Mouse (Mus musculus) gastrocnemius, adult 2 months (tissue): ENCODE measurements at regions not wholly inside any gene's neighbourhood (a gene's known extent, or its start where the extent isn't known, plus 50 kb on each side); places are given as distances from the start of the nearest gene placed in this dataset.

Experiments used
- DNase-seq: peaks from one replicate; pipeline ENCODE4 v3.0.0; 2022
- H3K27ac ChIP-seq: fragments of 200-600 bp; 2 replicates; pipeline ENCODE4 v1.8.1; 2022; ENCODE audit warnings: mild to moderate bottlenecking
- H3K4me3 ChIP-seq: fragments of 200-600 bp; 2 replicates; pipeline ENCODE4 v1.8.1; 2022; ENCODE audit warnings: mild to moderate bottlenecking, moderate library complexity
- CTCF ChIP-seq: fragments of 200-600 bp; IDR thresholded peaks from 2 replicates; pipeline ENCODE4 v1.8.1; 2022; ENCODE audit warnings: antibody characterized with exemption, mild to moderate bottlenecking, moderate library complexity
- intact Hi-C: fragments of 180-260 bp; cut with DNase I; formaldehyde crosslinking; loops from one replicate; pipeline ENCODE4 v1.15.1; 2025

- Histone ChIP-seq H3K4me3 (no peak overlapping the region), H3K27ac (no peak overlapping the region)
- intact Hi-C loops = no loop called here
- DNase-seq = no peak
- TF ChIP-seq CTCF = no peak
These were observed 202.4 kb upstream of the Cnr1 start for GRCm38 (mm10) chr4:33721971-33722370.

GRCm38 (mm10) chr4:33731837-33732236 is 192.6 kb upstream of the Cnr1 start:
- Histone ChIP-seq H3K4me3 (no peak overlapping the region), H3K27ac (no peak overlapping the region)
- intact Hi-C loops = no loop called here
- no peak for TF ChIP-seq CTCF
- DNase-seq = no peak

GRCm38 (mm10) chr4:33734923-33735322 is 189.5 kb upstream of the Cnr1 start:
- no peak for TF ChIP-seq CTCF
- intact Hi-C loops = no loop called here
- no peak overlapping the region for H3K27ac ChIP-seq
- DNase-seq = no peak
- H3K4me3 ChIP-seq = no peak overlapping the region

GRCm38 (mm10) chr4:33735442-33735966 is 188.9 kb upstream of the Cnr1 start:
- intact Hi-C loops = no loop called here
- Histone ChIP-seq H3K4me3 (no peak overlapping the region), H3K27ac (no peak overlapping the region)
- TF ChIP-seq CTCF = no peak
- DNase-seq = no peak

- no peak for TF ChIP-seq CTCF
- DNase-seq = peak; percentile 65
- no peak overlapping the region for H3K27ac ChIP-seq
These were observed 188.2 kb upstream of the Cnr1 start for GRCm38 (mm10) chr4:33736061-33736701.

GRCm38 (mm10) chr4:33737337-33737736 is 187.1 kb upstream of the Cnr1 start:
- H3K27ac ChIP-seq = no peak overlapping the region
- H3K4me3 ChIP-seq = no peak overlapping the region
- DNase-seq = no peak
- intact Hi-C loops = no loop called here
- no peak for TF ChIP-seq CTCF

More at GRCm38 (mm10) chr4:33736061-33736701, 188.2 kb upstream of the Cnr1 start:
- no peak overlapping the region for H3K4me3 ChIP-seq
- intact Hi-C loops = no loop called here

- H3K27ac ChIP-seq = no peak overlapping the region
- no peak overlapping the region for H3K4me3 ChIP-seq
- no peak for TF ChIP-seq CTCF
- DNase-seq = no peak
- intact Hi-C loops = no loop called here
These were observed 186.5 kb upstream of the Cnr1 start for GRCm38 (mm10) chr4:33737859-33738417.

- DNase-seq = no peak
- TF ChIP-seq CTCF = no peak
- Histone ChIP-seq H3K27ac (no peak overlapping the region), H3K4me3 (no peak overlapping the region)
- intact Hi-C loops = no loop called here
These were observed 185.0 kb upstream of the Cnr1 start for GRCm38 (mm10) chr4:33739211-33739904.

GRCm38 (mm10) chr4:33740982-33741381 is 183.4 kb upstream of the Cnr1 start:
- intact Hi-C loops = no loop called here
- Histone ChIP-seq H3K27ac (no peak overlapping the region), H3K4me3 (no peak overlapping the region)
- no peak for TF ChIP-seq CTCF
- no peak for DNase-seq

GRCm38 (mm10) chr4:33745180-33745579 is 179.2 kb upstream of the Cnr1 start:
- intact Hi-C loops = no loop called here

GRCm38 (mm10) chr4:33747316-33747895 is 177.0 kb upstream of the Cnr1 start:
- DNase-seq = peak; percentile 44
- peak overlapping the region; percentile 20; the same call in 1 of the 2 replicates for H3K27ac ChIP-seq
- H3K4me3 ChIP-seq = peak overlapping the region; percentile 9; the same call in 1 of the 2 replicates
- no peak for TF ChIP-seq CTCF
- intact Hi-C loops = no loop called here

More at GRCm38 (mm10) chr4:33745180-33745579, 179.2 kb upstream of the Cnr1 start:
- DNase-seq = no peak
- Histone ChIP-seq H3K4me3 (no peak overlapping the region), H3K27ac (no peak overlapping the region)
- no peak for TF ChIP-seq CTCF

GRCm38 (mm10) chr4:33767721-33768120 is 156.7 kb upstream of the Cnr1 start:
- intact Hi-C loops = no loop called here
- Histone ChIP-seq H3K4me3 (no peak overlapping the region), H3K27ac (no peak overlapping the region)
- DNase-seq = no peak
- no peak for TF ChIP-seq CTCF

GRCm38 (mm10) chr4:33786027-33786426 is 138.4 kb upstream of the Cnr1 start:
- Histone ChIP-seq H3K27ac (no peak overlapping the region), H3K4me3 (no peak overlapping the region)
- intact Hi-C loops = no loop called here
- TF ChIP-seq CTCF = no peak
- no peak for DNase-seq
